Mouse (Mus musculus) mouse trophoblast stem cell (cell line): Measurements from ENCODE around the gene Unc5a.

Source experiments
- in situ Hi-C, 2 experiments: fragments of 300-500 bp; cut with MseI, MboI; formaldehyde crosslinking; loops; 2 replicates in 1 of 2; 3 replicates in 1 of 2; pipeline ENCODE4 v1.15.1; 2025

Unc5a gene

GRCm38 (mm10) chr13:55004646-55005045 lies 55.4 kb downstream of the Unc5a start:
- in situ Hi-C loops: no loop called here

- in situ Hi-C loops: no loop called here
Measured at GRCm38 (mm10) chr13:55005691-55006414, 56.6 kb downstream of the Unc5a start.

- in situ Hi-C loops: no loop called here
Measured at GRCm38 (mm10) chr13:55006415-55006742, 57.2 kb downstream of the Unc5a start.

GRCm38 (mm10) chr13:55008589-55008988 lies 59.4 kb downstream of the Unc5a start:
- in situ Hi-C loops: no loop called here

GRCm38 (mm10) chr13:55011103-55011502 lies 61.9 kb downstream of the Unc5a start:
- in situ Hi-C loops: no loop called here

- in situ Hi-C loops: no loop called here
Measured at GRCm38 (mm10) chr13:55011981-55012478, 62.8 kb downstream of the Unc5a start.

- in situ Hi-C loops: no loop called here
Measured at GRCm38 (mm10) chr13:55013702-55014344, 64.6 kb downstream of the Unc5a start.

GRCm38 (mm10) chr13:55014451-55014850 lies 65.2 kb downstream of the Unc5a start:
- in situ Hi-C loops: no loop called here

- in situ Hi-C loops: no loop called here
Measured at GRCm38 (mm10) chr13:55017154-55017897, 68.1 kb downstream of the Unc5a start.

GRCm38 (mm10) chr13:55017898-55018599 lies 68.8 kb downstream of the Unc5a start:
- in situ Hi-C loops: no loop called here

- in situ Hi-C loops: no loop called here
Measured at GRCm38 (mm10) chr13:55018700-55019099, 69.5 kb downstream of the Unc5a start.

GRCm38 (mm10) chr13:55019181-55019580 lies 70.0 kb downstream of the Unc5a start:
- in situ Hi-C loops: no loop called here

GRCm38 (mm10) chr13:55020051-55020450 lies 70.8 kb downstream of the Unc5a start:
- in situ Hi-C loops: no loop called here

GRCm38 (mm10) chr13:55021194-55021779 lies 72.1 kb downstream of the Unc5a start, which contains the start of gene Hk3:
TSS of gene Hk3 (minus strand) at chr13:55021385.
- in situ Hi-C loops: no loop called here

GRCm38 (mm10) chr13:55022256-55022655 lies 73.0 kb downstream of the Unc5a start:
- in situ Hi-C loops: no loop called here

GRCm38 (mm10) chr13:55022715-55023114 lies 73.5 kb downstream of the Unc5a start:
- in situ Hi-C loops: no loop called here

GRCm38 (mm10) chr13:55024215-55024614 lies 75.0 kb downstream of the Unc5a start:
- in situ Hi-C loops: no loop called here

- in situ Hi-C loops: no loop called here
Measured at GRCm38 (mm10) chr13:55040016-55040415, 90.8 kb downstream of the Unc5a start.

- in situ Hi-C loops: no loop called here
Measured at GRCm38 (mm10) chr13:55047706-55048105, 98.5 kb downstream of the Unc5a start.
